Mouse (Mus musculus) ES-E14 (cell line): ENCODE results near the gene Hist1h2bn.

Source experiments
- CHD2 ChIP-seq: IDR thresholded peaks from 2 replicates; pipeline ENCODE4 v1.6.1; 2014; ENCODE audit warnings: mild to moderate bottlenecking, low read depth, low read length, inconsistent platforms
- MAFK ChIP-seq: IDR thresholded peaks from 2 replicates; pipeline ENCODE4 v1.6.1; 2014; ENCODE audit warnings: mild to moderate bottlenecking, low read depth, low read length, inconsistent platforms; ENCODE audit not compliant: insufficient read depth
- ZC3H11A ChIP-seq: IDR thresholded peaks from 2 replicates; pipeline ENCODE4 v1.6.1; 2012; ENCODE audit warnings: low read depth, mild to moderate bottlenecking, inconsistent platforms, low read length, borderline replicate concordance
- ZNF384 ChIP-seq: IDR thresholded peaks from 2 replicates; pipeline ENCODE4 v1.6.1; 2012; ENCODE audit warnings: low read depth, low read length, inconsistent platforms

DNA sequence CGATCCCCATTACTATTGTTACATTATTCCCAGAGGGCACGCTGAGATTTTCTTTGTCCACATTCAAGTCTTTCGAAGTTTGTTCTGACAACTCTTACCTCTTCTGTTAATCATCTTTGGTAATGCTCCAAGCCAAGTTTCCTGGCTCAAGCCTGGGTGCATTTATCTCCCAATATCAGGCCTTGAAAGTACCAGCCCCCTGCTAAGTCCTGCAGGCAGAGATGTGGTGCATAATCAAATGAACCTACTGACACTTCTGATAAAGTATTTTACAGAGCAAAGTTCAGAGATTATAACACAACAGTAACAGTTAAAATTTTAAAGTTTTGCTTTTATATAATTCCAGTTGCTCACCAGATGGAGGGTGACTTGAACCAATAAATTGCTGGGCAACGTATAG, 42.2 kb upstream of the Hist1h2bn start:
- TF ChIP-seq ZNF384 (no peak), MAFK (no peak), ZC3H11A (no peak), CHD2 (no peak)
